Mouse (Mus musculus) CH12.LX (cell line): ENCODE results near the gene Hist1h2bm.

Source experiments
- CHD1 ChIP-seq: IDR thresholded peaks from 2 replicates; pipeline ENCODE4 v1.6.1; 2012; ENCODE audit warnings: low read depth, low read length, improper control_type of control experiment, inconsistent platforms
- CHD2 ChIP-seq: IDR thresholded peaks from 2 replicates; pipeline ENCODE4 v1.6.1; 2011; ENCODE audit warnings: low read length, improper control_type of control experiment
- CTCF ChIP-seq, 2 experiments: IDR thresholded peaks in 1 of 2; conservative IDR thresholded peaks in 1 of 2; 2 replicates each; pipeline ENCODE4 v1.5.1; 2011 to 2012; ENCODE audit warnings: low read depth in 2 of 2, low read length in 2 of 2, improper control_type of control experiment in 1 of 2, inconsistent platforms in 1 of 2, mild to moderate bottlenecking in 1 of 2, moderate library complexity in 1 of 2
- E2F4 ChIP-seq: IDR thresholded peaks from 2 replicates; pipeline ENCODE4 v1.6.1; 2011; ENCODE audit warnings: low read depth, low read length, improper control_type of control experiment; ENCODE audit not compliant: insufficient replicate concordance
- EP300 ChIP-seq: IDR thresholded peaks from 2 replicates; pipeline ENCODE4 v1.6.1; 2011; ENCODE audit warnings: low read length, improper control_type of control experiment
- IRF4 ChIP-seq: IDR thresholded peaks from 2 replicates; pipeline ENCODE4 v1.6.1; 2014; ENCODE audit warnings: low read depth, mild to moderate bottlenecking, inconsistent platforms, low read length, improper control_type of control experiment
- MAX ChIP-seq: IDR thresholded peaks from 2 replicates; pipeline ENCODE4 v1.6.1; 2011; ENCODE audit warnings: low read length, improper control_type of control experiment
- POLR2A ChIP-seq: IDR thresholded peaks from 2 replicates; pipeline ENCODE4 v1.6.1; 2011; ENCODE audit warnings: low read depth, mild to moderate bottlenecking, improper control_type of control experiment, low read length
- RAD21 ChIP-seq: IDR thresholded peaks from 2 replicates; pipeline ENCODE4 v1.6.1; 2011; ENCODE audit warnings: low read depth, mild to moderate bottlenecking, low read length, improper control_type of control experiment, moderate library complexity
- USF1 ChIP-seq: IDR thresholded peaks from 2 replicates; pipeline ENCODE4 v1.6.1; 2014; ENCODE audit warnings: low read depth, mild to moderate bottlenecking, inconsistent platforms, low read length, improper control_type of control experiment
- USF2 ChIP-seq: conservative IDR thresholded peaks from 2 replicates; pipeline ENCODE4 v1.6.1; 2011; ENCODE audit warnings: low read depth, low read length, improper control_type of control experiment
- ZC3H11A ChIP-seq: IDR thresholded peaks from 2 replicates; pipeline ENCODE4 v1.6.1; 2012; ENCODE audit warnings: low read depth, mild to moderate bottlenecking, inconsistent platforms, low read length, improper control_type of control experiment
- ZKSCAN1 ChIP-seq: IDR thresholded peaks from 2 replicates; pipeline ENCODE4 v1.6.1; 2012; ENCODE audit warnings: low read depth, inconsistent platforms, low read length, improper control_type of control experiment, borderline replicate concordance
- ZNF384 ChIP-seq: IDR thresholded peaks from 2 replicates; pipeline ENCODE4 v1.6.1; 2012; ENCODE audit warnings: low read depth, low read length, improper control_type of control experiment, inconsistent platforms

- no peak for TF ChIP-seq CTCF (conservative IDR thresholded peaks at IDR 0.05 in 1 of 2, IDR thresholded peaks at IDR 0.05 in 1 of 2; ENCODE audit: low read depth in 2 of 2, low read length in 2 of 2)
- no peak for TF ChIP-seq IRF4
- no peak for TF ChIP-seq ZNF384
- TF ChIP-seq ZC3H11A = no peak
- peak; percentile 91 for TF ChIP-seq POLR2A
- TF ChIP-seq USF2 = peak; percentile 46
- no peak for TF ChIP-seq EP300
- no peak for TF ChIP-seq MAX
- TF ChIP-seq ZKSCAN1 = no peak
- no peak for TF ChIP-seq USF1
- peak; percentile 64 for TF ChIP-seq CHD1
- no peak for TF ChIP-seq RAD21
- TF ChIP-seq E2F4 = 0 out of 2 replicates have a peak, but pooled peaks have one; percentile 65
- no peak for TF ChIP-seq CHD2
Measured at GRCm38 (mm10) chr13:21749387-21750158, 27.7 kb downstream of the Hist1h2bm start.
